Mouse (Mus musculus) ES-Bruce4 (cell line): ENCODE measurements around the gene Inpp4b.

Experiments used
- CTCF ChIP-seq: IDR thresholded peaks from one replicate; pipeline ENCODE4 v1.8.1; 2011; ENCODE audit warnings: low read depth, low read length
- POLR2A ChIP-seq: IDR thresholded peaks from one replicate; pipeline ENCODE4 v1.8.1; 2011; ENCODE audit warnings: low read length; ENCODE audit not compliant: insufficient read depth

DNA sequence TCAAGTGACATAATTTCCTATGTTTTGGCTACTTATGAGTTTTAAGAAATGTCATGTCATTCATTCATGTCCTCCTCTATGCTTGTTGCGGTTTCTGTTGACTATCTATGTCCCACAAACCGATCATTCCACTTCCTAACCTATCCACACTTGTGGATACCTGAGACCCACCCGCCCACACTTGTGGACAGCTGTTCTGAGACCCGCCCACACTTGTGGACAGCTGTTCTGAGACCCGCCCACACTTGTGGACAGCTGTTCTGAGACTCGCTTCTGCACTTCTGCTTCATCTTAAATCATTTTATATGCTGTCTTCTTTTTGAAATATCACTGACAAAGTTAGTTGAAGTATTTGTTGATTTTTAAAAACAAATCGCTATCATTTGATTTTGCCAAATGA is 400.2 kb downstream of the Inpp4b start:
- TF ChIP-seq POLR2A: no peak
- no peak for TF ChIP-seq CTCF
